Mouse (Mus musculus) naive thymus-derived CD4-positive, alpha-beta T cell, adult 2 months (primary cell): ENCODE measurements around the gene Faap24.

ENCODE experiments used
- DNase-seq: peaks from one replicate; pipeline ENCODE4 v3.0.0-alpha.2; 2011; ENCODE audit warnings: low read depth

The Faap24 gene

GRCm38 (mm10) chr7:35365161-35365910 is 31.3 kb downstream of the Faap24 start:
- no peak for DNase-seq

- no peak for DNase-seq
Measured at GRCm38 (mm10) chr7:35362868-35363267, 33.8 kb downstream of the Faap24 start.

GRCm38 (mm10) chr7:35362253-35362652 is 34.4 kb downstream of the Faap24 start:
- DNase-seq: no peak

- DNase-seq: no peak
Measured at GRCm38 (mm10) chr7:35357621-35358020, 39.0 kb downstream of the Faap24 start.

- no peak for DNase-seq
Measured at GRCm38 (mm10) chr7:35355303-35355872, 41.2 kb downstream of the Faap24 start.

GRCm38 (mm10) chr7:35353306-35353705 is 43.3 kb downstream of the Faap24 start:
- no peak for DNase-seq

GRCm38 (mm10) chr7:35351155-35351554 is 45.5 kb downstream of the Faap24 start:
- DNase-seq: no peak

GRCm38 (mm10) chr7:35349886-35350684 is 46.6 kb downstream of the Faap24 start:
- no peak for DNase-seq

GRCm38 (mm10) chr7:35349022-35349421 is 47.6 kb downstream of the Faap24 start:
- DNase-seq: no peak

GRCm38 (mm10) chr7:35347918-35348700 is 48.5 kb downstream of the Faap24 start:
- no peak for DNase-seq

- no peak for DNase-seq
Measured at GRCm38 (mm10) chr7:35344785-35345330, 51.8 kb downstream of the Faap24 start.

GRCm38 (mm10) chr7:35342498-35342897 is 54.1 kb downstream of the Faap24 start:
- DNase-seq: no peak
